8 mouse cellular contexts compared by ENCODE assay signal in the genomic region with DNA sequence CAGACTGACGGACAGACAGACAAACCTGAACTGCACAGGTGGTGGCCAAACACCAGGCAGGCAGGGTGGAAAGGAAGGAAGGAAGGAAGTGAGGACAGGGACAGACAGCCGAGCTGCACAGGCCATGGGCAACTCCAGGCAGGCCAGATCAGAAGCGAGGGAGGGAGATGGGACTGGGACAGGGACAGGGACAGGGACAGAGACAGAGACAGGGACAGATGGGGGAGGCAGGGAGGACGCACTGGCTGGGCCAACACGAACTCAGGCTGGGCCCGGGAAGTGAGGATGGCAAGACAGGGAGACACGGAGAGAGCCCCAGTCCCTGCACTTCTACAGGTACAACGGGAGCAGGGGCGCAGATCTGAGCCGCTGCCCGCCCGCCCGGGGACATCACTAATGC.
A peak's percentile ranks its signal among the peaks of the same experiment; 100 is the strongest.
DNase-seq lines count a peak whose midpoint lies in the region; ATAC-seq and TF ChIP-seq lines count a peak whose summit lies in the region.

No protein-coding gene starts in this region.

- H3K9ac ChIP-seq in forebrain, embryonic 12.5 days = no peak overlapping the region
- H3K9ac ChIP-seq in intestine, embryonic 14.5 days (ENCODE audit: low read length) = 0 out of 2 replicates have a peak overlapping the region, but pooled peaks have one; percentile 7
- H3K9ac ChIP-seq in liver, postnatal 0 days (replicated peaks) = 0 out of 2 replicates have a peak overlapping the region, but pooled peaks have one; percentile 30
- H3K9ac ChIP-seq in stomach, embryonic 16.5 days (ENCODE audit: low read length) = peak overlapping the region; percentile 8; the same call in 1 of the 2 replicates

- H3K9me3 ChIP-seq in heart, embryonic 10.5 days = no peaks in the 10 kb centered on the region
- H3K9me3 ChIP-seq in forebrain, embryonic 12.5 days = 0 out of 2 replicates have a peak, but pooled peaks cover 4% of the 10 kb centered on the region
- 0 out of 2 replicates have a peak, but pooled peaks cover 5% of the 10 kb centered on the region for H3K9me3 ChIP-seq in intestine, embryonic 14.5 days (ENCODE audit: control insufficient read depth, low read length)
- 0 out of 2 replicates have a peak, but pooled peaks cover 3% of the 10 kb centered on the region for H3K9me3 ChIP-seq in liver, postnatal 0 days (ENCODE audit: low read length)
- no peaks in the 10 kb centered on the region; the same call in 1 of the 2 replicates for H3K9me3 ChIP-seq in stomach, embryonic 16.5 days (replicated peaks; ENCODE audit: control insufficient read depth, low read length)

- TF ChIP-seq CTCF in liver, postnatal 0 days (IDR thresholded peaks at IDR 0.05; ENCODE audit: low read depth) = no peak

- DNase-seq in heart, embryonic 10.5 days (ENCODE audit: low spot score) = peak; percentile 71
- no peak for DNase-seq in heart, adult 9 months (ENCODE audit: low spot score in 2 of 2)
- DNase-seq in ZHBTc4 (ENCODE audit: low read depth, low spot score) = peak; percentile 23
- DNase-seq in intestine, embryonic 14.5 days (ENCODE audit: low spot score) = no peak
- peak; percentile 16 for DNase-seq in liver, postnatal 0 days
- DNase-seq in embryo, embryonic 10.5 days (ENCODE audit: low spot score) = no peak

- H3K4me3 ChIP-seq in heart, embryonic 10.5 days = peak overlapping the region; percentile 41
- H3K4me3 ChIP-seq in forebrain, embryonic 12.5 days (replicated peaks) = peak overlapping the region; percentile 23; the same call in 1 of the 2 replicates
- H3K4me3 ChIP-seq in intestine, embryonic 14.5 days (ENCODE audit: low read depth, low read length) = peak overlapping the region; percentile 6; the same call in 1 of the 2 replicates
- peak overlapping the region; percentile 32 for H3K4me3 ChIP-seq in liver, postnatal 0 days (ENCODE audit: low read depth, low read length)
- H3K4me3 ChIP-seq in stomach, embryonic 16.5 days (replicated peaks; ENCODE audit: low read length) = peak overlapping the region; percentile 10

- H3K27ac ChIP-seq in heart, embryonic 10.5 days = peak overlapping the region; percentile 70
- no peak overlapping the region for H3K27ac ChIP-seq in forebrain, embryonic 12.5 days
- H3K27ac ChIP-seq in intestine, embryonic 14.5 days (ENCODE audit: low read depth) = no peak overlapping the region
- H3K27ac ChIP-seq in liver, postnatal 0 days (ENCODE audit: low read depth) = no peak overlapping the region
- H3K27ac ChIP-seq in stomach, embryonic 16.5 days (ENCODE audit: low read length) = no peak overlapping the region

- H3K36me3 ChIP-seq in heart, embryonic 10.5 days = no peaks in the 10 kb centered on the region
- H3K36me3 ChIP-seq in forebrain, embryonic 12.5 days (replicated peaks) = no peaks in the 10 kb centered on the region
- no peaks in the 10 kb centered on the region for H3K36me3 ChIP-seq in intestine, embryonic 14.5 days (ENCODE audit: control insufficient read depth, insufficient read depth, low read length)
- H3K36me3 ChIP-seq in liver, postnatal 0 days (replicated peaks; ENCODE audit: insufficient read depth, low read length) = no peaks in the 10 kb centered on the region
- no peaks in the 10 kb centered on the region for H3K36me3 ChIP-seq in stomach, embryonic 16.5 days (ENCODE audit: control insufficient read depth, insufficient read depth, low read length)

- TF ChIP-seq EP300 in liver, postnatal 0 days (IDR thresholded peaks at IDR 0.05; ENCODE audit: low read depth) = no peak

- H3K27me3 ChIP-seq in heart, embryonic 10.5 days (ENCODE audit: insufficient read depth, poor library complexity, severe bottlenecking) = no peaks in the 10 kb centered on the region
- no peaks in the 10 kb centered on the region for H3K27me3 ChIP-seq in forebrain, embryonic 12.5 days
- H3K27me3 ChIP-seq in intestine, embryonic 14.5 days (replicated peaks; ENCODE audit: control insufficient read depth, insufficient read depth, low read length) = no peaks in the 10 kb centered on the region
- no peaks in the 10 kb centered on the region for H3K27me3 ChIP-seq in liver, postnatal 0 days (ENCODE audit: insufficient read depth, low read length)
- H3K27me3 ChIP-seq in stomach, embryonic 16.5 days (ENCODE audit: control insufficient read depth, insufficient read depth, low read length) = no peaks in the 10 kb centered on the region

- no peak; the same call in 1 of the 2 replicates for ATAC-seq in forebrain, embryonic 12.5 days (ENCODE audit: low FRiP score)
- no peak for ATAC-seq in intestine, embryonic 14.5 days (replicated peaks; ENCODE audit: low FRiP score, low TSS enrichment, low read depth)
- ATAC-seq in liver, postnatal 0 days = no peak
- no peak for ATAC-seq in stomach, embryonic 16.5 days (ENCODE audit: insufficient read depth, low FRiP score)

- peak overlapping the region; percentile 33; the same call in 1 of the 2 replicates for H3K4me2 ChIP-seq in forebrain, embryonic 12.5 days
- H3K4me2 ChIP-seq in intestine, embryonic 14.5 days (ENCODE audit: low read length) = peak overlapping the region; percentile 38
- H3K4me2 ChIP-seq in liver, postnatal 0 days (ENCODE audit: low read depth, low read length) = peak overlapping the region; percentile 53
- H3K4me2 ChIP-seq in stomach, embryonic 16.5 days (ENCODE audit: low read depth, low read length) = peak overlapping the region; percentile 34

- WGBS in heart, embryonic 10.5 days = 78% methylated on average over 13 of the region's 13 CpGs
- 91% methylated on average over 13 of the region's 13 CpGs for WGBS in forebrain, embryonic 12.5 days
- 87% methylated on average over 12 of the region's 13 CpGs for WGBS in intestine, embryonic 14.5 days
- WGBS in liver, postnatal 0 days (ENCODE audit: insufficient replicate concordance) = 78% methylated on average over 11 of the region's 13 CpGs
- 78% methylated on average over 12 of the region's 13 CpGs for WGBS in stomach, embryonic 16.5 days

- H3K4me1 ChIP-seq in heart, embryonic 10.5 days = no peaks in the 10 kb centered on the region
- H3K4me1 ChIP-seq in forebrain, embryonic 12.5 days = no peaks in the 10 kb centered on the region
- no peaks in the 10 kb centered on the region for H3K4me1 ChIP-seq in intestine, embryonic 14.5 days (replicated peaks; ENCODE audit: control insufficient read depth, insufficient read depth, low read length)
- H3K4me1 ChIP-seq in liver, postnatal 0 days (ENCODE audit: insufficient read depth) = no peaks in the 10 kb centered on the region
- no peaks in the 10 kb centered on the region for H3K4me1 ChIP-seq in stomach, embryonic 16.5 days (ENCODE audit: control insufficient read depth, insufficient read depth, low read length)

Comparison
In these comparisons a context has a peak if more than half of its experiments do, and no peak if none do; other contexts are left out.
1. DNase-seq: peak in heart, embryonic 10.5 days (single experiment), ZHBTc4 (single experiment) and liver, postnatal 0 days (single experiment); none in heart, adult 9 months (0 of 2), intestine, embryonic 14.5 days (single experiment) and embryo, embryonic 10.5 days (single experiment).
2. Peak in every context shown above with its lines, with median percentiles within 50 percentile points of each other: H3K4me3 ChIP-seq and H3K4me2 ChIP-seq.